Mouse (Mus musculus): Measurements from ENCODE around the gene Vmn2r11.
"Not testable (repeated sequence)": the region's sequence is repeated elsewhere in the genome, so short reads cannot be mapped to it uniquely, and the experiment has no call there.

The Vmn2r11 gene

DNA sequence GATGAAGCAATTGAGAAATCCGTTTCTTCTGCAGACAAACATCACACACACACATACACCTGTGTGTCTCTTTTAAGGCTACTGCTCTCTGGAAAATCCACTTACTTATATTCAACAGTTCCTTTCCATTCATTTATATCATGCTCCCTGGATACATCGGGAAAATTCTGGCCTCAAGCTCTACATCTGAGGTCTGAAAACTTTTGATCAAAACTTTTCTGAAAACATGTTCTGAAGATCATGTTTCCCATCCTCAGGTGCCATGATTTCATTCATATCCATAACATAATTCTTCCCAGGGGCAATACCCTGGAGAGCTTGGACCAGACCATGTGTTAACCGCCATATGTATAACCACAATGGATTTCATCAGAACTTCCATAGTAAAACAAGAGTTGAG is at the start of gene Vmn2r11:
Gene Vmn2r11, minus strand, starts transcription at position 101 of the 400 bp plus-strand sequence.
- DNase-seq, result not testable (repeated sequence)

DNA sequence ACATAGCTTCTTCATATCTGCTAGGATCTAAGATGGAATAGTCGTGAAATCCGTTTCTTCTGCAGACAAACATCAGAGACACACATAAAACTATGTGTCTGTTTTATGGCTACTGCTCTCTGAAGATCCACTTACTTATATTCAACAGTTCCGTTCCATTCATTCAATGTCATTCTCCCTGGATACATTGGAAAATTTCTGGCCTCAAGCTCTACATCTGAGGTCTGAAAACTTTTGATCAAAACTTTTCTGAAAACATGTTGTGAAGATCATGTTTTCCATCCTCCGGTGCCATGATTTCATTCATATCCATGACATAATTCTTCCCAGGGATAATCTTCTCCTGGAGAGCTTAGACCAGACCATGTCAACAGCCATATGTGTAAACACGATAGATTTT is 38.5 kb upstream of the Vmn2r11 start, which contains the start of gene Vmn2r12:
Gene Vmn2r12, minus strand, starts transcription at position 101 of the 400 bp plus-strand sequence.
- not testable (repeated sequence) for DNase-seq

DNA sequence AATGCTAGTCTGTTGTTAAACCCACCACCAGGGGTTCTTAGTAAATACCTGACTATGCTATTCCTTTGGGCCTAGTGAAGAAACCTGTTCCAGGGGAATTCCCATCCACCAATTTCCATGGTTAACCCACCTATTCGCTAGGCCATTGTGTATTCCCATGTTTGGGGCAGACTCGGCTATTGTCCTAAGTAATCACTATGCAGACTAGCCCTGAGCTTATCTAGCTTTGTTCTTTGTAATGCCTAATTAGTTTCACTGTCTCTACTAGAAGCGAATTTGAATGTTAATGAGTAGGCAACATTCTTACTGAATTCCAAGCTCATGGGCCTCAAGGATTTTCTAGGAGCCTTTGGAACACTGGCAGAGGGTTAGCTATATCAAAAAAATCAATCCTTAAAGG is 37.1 kb upstream of the Vmn2r11 start:
- not testable (repeated sequence) for DNase-seq

DNA sequence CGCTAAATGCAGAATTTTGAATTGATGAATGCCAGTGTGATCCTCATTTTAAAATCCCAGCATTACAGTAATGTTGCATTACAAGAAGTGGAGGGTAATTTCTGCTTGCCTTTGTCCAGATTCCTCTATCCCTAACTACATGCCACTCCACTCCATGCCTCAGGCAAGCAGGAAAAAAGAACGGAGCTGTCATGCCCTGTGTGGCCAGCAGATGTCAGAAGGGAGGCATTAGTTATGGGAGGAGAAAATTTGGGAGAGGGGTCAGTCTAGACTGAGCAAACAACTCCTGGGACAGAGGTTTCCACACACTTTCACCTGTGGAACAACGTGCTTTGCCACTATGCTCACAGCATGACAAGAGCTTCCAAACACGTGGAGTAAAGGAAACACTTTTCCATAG is 12.6 kb upstream of the Vmn2r11 start:
- DNase-seq, result peak in 1 of 2 experiments; percentile 1

DNA sequence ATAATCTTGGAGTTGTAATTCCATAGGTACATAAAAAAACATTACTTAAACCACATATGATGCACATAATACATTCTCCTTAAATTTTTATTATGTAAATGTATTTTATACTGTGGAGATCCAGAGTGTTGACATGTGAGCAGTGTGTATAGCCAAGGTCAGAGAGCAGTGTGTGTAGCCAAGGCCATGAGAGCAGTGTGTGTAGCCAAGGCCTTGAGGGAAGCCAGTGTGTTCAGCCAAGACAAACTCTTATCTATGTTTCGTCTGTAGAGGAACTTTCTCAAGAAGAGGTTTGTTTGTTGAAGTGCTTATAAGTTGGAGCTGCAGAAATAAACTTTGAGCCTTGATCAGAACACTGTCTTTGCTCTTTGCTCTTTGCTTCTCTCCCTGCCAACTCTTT is 4.1 kb downstream of the Vmn2r11 start:
- no peak for DNase-seq

- peak in 1 of 2 experiments; percentile 0 for DNase-seq
Measured at GRCm38 (mm10) chr5:109032591-109032990, 26.8 kb downstream of the Vmn2r11 start.

- not testable (repeated sequence) for DNase-seq
Measured at GRCm38 (mm10) chr5:109006427-109006826, 52.9 kb downstream of the Vmn2r11 start, which contains the start of gene Vmn2r10. Gene Vmn2r10 (minus strand): TSS chr5:109006527.
